Mouse (Mus musculus): ENCODE results near the gene Tenm4. TPM values are rescaled to one million over a fixed set of nuclear protein-coding genes. Genes with fewer than 3 reads are reported as not detected.

The Tenm4 gene
- total RNA-seq, 2 experiments from 2014 or later: 125 to 132 TPM

DNA sequence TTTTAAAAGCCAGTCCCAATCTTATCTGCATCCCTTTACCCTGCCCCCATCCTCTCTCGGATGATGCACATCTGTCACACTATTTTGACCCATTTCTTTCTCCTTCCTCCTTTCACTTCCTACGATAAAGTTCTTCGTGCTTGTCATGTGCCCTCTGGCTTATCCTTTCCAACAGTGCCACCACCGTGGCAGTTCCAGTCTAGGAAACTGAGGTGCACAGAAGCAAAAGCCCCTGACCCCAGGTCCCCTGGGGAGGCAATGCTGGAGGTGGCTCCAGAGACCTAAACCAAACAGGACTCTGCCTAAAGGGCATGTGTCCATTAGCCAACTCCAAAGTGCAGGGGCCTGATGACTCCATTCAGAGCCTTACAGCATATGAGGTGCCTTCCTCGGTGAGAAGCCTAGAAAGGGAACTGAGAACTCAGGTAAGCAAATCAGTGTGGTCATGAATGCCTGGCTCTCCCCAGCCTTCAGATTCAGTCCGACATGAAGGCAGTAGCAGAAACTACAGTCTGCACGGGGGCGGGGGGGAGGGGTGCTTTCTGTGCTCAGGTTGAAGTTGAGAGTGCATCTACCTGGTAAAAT, 235.7 kb downstream of the Tenm4 start:
- no peak for DNase-seq (ENCODE audit: low spot score in 2 of 2)

DNA sequence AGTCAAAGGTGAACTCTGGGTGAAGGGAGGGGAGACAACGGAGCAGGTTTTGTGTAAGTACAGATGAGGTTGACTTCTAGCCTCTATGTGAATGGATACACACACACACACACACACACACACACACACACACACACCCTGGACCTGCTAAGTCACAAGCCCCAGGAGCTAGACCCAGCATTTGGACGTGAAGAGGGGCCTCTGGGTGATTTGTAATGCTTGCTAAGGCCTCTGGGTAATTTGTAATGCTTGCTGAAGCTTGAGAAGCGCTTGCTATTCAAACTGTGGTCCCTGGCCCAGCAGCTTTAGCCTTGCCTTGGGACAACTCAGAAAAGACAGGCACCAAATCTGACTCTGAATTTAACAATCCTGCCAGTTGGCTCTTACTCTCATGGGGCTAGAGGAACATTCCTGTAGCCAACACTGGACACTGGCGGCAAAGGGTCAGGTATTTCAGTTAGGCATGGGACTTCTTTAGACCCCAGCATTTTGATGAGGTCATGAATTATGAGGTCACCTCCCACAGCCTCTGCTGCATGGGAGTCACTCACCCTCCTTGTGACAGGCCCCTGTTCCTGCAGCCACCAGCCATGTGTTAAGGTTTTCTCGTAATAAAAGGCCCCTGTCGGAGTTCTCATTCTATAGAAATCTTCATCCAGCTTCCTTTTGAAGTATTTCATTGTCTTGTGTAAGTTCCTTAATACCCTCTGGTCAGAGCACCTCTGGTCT, 237.3 kb downstream of the Tenm4 start:
- DNase-seq (ENCODE audit: low spot score in 2 of 2): no peak

DNA sequence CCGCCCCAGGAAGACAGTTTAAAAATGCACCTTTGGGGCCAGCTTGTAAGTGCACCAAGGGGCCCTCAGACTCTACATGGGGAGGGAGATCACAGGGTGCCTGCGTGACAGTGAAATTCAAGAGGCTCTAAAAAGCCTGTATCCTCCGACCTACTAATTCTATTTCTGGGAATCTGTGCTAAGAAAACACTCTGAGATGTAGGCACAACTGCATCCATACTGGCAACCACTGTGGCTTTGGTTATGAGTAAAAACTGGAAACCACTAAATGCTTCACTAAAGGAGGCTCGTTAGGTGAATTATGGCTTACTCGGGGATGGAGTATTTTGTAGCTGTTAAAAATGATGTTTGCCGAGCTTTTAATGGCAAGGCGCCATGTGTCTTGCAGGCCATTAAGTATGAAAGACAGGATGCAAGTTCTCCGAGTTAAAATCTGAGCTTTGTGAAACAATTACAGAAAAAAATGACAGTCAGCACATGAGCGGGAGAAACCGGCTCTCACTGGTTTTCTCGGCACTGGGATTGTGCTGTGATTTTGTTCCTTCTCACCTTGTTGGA, 238.4 kb downstream of the Tenm4 start:
- DNase-seq (ENCODE audit: low spot score in 2 of 2): no peak

DNA sequence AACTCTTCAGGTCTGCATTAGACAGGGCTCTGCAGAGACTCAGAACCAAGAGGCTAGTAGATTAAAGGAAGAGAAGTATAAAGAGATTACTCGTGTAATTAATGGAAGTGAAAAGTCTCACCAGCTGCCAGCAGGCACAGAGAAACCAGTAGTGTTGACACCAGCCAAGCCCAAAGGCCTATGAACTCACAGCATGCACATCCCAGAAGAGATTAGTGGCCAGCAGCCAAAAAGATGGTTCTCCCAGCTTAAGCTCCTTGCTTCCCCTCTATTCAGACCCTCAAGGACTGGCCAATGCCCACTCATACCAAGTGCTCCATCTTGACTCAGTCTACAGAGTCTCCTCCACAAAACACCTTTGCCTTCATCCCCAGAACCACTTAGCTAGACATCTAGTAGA, 242.8 kb downstream of the Tenm4 start:
- DNase-seq (ENCODE audit: low spot score in 2 of 2): no peak

DNA sequence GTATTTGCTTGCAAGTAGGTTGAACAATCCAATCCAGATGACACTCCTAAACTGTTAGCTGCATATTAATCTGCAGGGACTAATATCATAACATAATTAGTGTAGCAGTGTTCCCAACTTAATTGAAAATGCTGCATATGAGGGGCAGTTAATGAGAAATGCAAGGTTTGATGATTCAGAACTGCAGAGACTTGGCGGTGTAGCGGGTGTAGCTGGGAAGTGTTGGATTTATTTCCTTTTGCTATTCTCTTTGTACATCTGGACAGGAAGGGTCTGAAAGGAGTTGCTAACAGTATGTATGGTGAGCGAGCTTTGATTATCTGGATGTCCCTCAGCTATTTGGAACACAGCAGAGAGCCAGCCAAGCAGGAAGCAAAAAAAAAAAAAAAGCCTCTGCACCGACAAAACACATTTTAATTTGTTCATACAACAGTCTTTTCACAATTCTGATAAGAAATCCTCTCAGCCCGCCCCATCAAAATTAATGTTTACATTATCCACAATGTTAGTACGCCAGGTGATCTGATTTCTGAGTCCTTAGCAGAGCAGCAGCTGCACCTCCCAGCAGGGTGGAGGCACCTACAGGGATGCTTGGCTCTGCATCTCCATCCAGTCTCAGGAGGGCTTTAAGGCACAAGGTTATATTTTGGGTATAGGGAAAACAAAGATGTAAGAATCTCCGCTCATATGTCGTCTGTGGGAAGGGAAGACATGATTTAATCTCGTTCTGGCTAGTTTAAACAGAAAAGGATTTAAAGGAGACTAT, 243.4 kb downstream of the Tenm4 start:
- DNase-seq (ENCODE audit: low spot score in 2 of 2): no peak

DNA sequence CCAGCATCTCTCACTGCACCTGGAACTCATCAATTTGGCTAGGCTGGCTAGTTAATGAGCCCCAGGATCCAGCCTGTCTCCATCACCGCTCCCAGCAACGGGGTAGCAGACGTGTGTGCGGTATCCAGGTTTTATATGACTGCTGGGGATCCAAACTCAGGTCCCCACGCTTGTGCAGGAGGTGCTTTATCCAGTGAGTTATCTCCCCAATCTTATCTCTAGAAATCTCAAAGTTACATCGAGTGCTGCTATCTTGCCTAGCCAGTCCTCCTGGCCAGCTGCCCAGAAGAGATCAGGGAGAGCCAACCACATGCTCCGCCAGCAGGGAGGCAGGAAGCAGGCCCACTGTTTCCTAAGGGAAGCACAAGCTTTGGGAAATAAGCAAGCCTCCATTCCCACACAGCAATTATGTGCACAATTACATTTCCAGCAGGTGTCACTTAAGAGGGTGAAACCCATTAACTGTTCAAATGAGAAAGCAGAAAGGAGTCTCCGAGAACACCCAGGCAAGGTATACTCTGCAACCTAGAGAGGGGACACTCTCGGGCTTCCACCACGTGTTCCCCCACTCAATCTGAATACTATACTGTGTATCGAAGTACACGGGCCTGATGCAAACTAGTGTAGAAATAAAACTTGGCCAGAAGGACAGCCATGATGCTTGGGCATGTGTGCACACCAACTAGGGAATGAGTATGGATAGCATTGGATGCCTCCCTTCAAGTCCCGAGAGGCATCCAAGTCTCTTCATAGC, 246.4 kb downstream of the Tenm4 start:
- peak; percentile 47 to 71 for DNase-seq (ENCODE audit: low spot score in 2 of 2)

DNA sequence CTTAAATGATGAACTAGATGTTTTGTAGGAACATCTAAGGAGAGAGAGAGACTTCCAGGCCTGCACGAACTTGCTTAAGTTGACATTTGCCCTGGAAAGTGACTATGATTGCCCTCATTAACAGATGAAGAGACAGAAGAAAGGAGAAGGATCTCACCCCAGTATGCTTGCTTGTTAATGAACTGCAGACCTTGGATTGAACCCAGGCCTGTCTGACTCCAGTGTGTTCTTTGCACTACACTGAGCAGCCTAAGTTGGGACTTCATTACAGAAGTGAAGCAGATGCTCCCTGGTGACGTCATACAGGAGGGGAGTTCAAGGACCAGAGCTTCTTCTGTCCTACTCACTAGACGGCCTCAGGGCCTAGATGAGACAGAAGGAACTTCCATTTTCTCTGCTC, 247.1 kb downstream of the Tenm4 start:
- DNase-seq (ENCODE audit: low spot score in 2 of 2): no peak

DNA sequence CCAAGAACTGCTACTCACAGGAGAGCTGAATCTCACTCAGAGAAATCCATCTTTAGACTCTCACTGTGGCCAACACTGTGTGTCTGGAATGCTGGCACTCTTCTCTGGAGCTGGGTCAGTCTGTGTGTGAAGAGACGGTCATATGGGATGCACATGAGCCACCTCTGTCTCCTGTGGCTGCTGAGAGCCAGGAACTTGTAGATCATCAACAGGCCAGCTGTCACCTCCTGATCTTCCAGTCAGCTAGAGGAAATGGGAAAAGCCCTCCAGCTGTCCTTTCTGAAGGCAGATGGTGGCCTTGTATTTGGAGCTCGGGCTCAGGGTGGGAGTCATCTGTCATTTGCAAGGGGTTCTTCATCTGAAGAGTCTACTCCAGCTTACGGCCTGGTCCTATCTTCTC, 249.0 kb downstream of the Tenm4 start:
- DNase-seq (ENCODE audit: low spot score in 2 of 2): no peak

DNA sequence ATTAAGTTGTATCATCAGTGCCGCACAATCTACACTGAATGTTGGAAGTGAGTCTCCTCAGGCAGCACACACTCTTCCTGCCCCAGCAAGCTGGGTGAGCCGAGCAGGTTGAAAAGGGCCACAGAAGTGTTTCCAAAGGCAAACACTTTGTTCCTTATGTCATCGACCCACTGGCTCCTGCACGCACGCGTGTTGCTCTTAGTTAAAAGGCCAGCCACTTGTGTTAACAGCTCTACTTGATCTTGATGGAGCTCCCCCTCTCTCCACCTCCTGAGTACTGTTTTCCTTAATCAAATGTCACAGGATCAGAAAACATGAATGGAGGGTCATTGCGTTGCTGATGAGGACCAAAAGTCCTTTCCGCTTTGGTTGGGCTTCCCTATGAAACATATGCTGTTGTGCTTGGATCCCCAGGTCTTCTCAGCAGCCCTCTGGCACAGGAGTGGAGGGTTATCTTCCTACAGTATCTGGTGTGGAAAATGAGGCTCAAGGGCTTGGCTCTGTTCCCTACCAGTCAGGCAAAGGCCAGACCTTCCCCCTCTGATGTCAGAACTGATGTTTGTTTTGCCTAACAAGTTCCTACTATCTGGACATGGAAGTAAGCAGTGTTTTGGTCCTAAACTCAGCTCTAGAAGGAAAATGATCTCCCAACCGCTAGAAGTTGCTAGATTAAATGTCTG, 250.0 kb downstream of the Tenm4 start:
- no peak for DNase-seq (ENCODE audit: low spot score in 2 of 2)

DNA sequence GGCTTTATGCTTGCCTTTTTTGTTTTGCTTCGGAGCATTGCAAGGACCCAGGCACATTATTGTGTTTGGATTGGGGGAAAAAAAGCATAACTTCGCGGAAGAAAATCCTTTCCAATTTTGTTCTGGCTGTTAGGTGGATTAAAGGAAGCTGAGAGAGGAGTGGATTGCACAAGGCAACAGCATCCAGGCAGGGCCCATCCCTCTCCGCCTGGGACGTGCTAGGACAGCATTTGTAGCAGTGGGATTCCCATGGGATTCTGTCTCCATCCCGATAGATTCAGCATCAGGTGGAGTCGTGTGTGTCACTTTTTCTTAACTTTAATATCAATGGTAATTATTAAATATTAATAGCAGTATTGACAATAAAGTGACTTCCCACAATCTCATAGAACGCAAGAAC, 255.9 kb downstream of the Tenm4 start:
- DNase-seq (ENCODE audit: low spot score in 2 of 2): no peak

DNA sequence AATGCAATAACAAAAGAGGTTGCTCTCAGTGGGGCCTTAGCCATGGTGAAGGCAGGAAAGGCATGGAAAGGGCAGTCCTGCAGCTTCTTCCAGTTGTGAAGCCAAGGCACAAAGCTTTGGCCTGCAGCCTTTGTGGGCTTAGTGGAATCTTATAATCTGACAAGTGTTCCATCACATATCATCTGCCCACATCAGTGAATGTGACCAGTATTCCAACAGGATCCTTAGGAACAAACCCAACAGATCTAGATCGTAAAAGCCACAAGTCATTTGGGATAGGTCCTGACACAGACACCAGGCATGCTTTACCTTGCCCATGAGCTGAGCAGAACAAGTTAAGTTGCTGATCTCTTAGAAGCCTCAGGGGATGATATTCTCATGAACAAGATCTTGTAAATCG, 262.3 kb downstream of the Tenm4 start:
- no peak for DNase-seq (ENCODE audit: low spot score in 2 of 2)

DNA sequence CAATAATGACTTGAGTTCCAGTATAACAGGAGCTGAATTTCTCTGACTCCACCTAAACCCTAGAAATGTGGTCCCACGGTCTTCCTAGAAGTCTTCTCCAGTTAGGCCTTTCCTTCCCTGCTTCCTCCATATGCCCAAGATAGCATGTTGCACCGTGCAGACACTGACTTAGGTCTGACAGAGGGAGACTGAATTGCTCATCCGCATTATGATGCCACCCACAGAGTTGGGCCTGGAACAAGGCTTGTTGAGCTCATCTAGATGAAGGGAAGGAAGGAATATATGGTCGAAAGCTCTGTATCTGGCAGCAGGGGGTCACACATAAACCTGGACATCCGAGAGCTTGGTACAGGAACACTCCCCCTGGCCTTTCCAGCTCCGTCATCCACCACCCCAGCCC, 267.3 kb downstream of the Tenm4 start:
- no peak for DNase-seq (ENCODE audit: low spot score in 2 of 2)

DNA sequence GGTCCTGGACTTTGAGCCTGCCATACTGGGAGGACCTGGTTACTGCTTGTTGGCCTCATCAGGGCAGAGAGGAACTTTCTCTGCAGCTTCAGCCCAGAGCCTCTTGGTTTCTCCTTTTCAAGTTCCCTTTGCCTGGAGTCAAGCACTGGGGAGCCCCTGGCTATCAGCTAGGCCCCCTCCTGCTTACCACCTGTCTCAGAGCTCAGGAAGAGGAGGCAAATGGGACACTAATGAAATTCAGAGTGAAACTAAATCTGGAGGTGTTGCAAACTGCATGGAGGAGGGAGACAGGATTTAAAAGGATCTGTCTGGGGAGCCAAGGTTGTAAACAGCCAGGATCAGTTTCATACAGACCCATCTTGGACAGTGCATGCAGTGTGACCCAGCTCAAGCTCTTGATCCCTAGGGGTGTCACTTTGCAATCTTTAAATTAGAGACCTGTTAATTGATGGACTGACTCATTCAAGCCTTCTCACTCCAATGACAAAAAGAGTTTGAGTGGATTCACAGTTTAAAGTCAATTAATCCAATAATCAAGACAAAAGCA, 269.2 kb downstream of the Tenm4 start:
- no peak for DNase-seq (ENCODE audit: low spot score in 2 of 2)

DNA sequence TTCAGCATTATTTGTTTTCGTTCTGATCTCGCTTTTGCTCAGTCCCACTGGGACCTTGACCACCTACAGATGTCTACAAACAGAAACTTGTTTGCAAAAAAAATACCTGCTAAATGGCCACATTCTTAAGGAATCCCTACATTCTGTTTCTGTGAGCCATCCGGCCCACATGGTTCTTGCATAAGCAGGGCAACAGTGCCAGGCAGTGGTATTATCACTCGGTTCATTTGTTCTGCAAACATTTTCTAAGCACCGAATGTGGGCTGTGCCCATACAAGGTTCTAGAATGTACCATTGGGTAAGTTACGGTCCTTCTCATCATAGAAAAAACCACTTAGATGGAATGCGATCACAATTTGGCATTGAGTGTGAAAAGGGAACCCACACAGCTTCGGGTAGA, 274.7 kb downstream of the Tenm4 start:
- no peak for DNase-seq (ENCODE audit: low spot score in 2 of 2)

DNA sequence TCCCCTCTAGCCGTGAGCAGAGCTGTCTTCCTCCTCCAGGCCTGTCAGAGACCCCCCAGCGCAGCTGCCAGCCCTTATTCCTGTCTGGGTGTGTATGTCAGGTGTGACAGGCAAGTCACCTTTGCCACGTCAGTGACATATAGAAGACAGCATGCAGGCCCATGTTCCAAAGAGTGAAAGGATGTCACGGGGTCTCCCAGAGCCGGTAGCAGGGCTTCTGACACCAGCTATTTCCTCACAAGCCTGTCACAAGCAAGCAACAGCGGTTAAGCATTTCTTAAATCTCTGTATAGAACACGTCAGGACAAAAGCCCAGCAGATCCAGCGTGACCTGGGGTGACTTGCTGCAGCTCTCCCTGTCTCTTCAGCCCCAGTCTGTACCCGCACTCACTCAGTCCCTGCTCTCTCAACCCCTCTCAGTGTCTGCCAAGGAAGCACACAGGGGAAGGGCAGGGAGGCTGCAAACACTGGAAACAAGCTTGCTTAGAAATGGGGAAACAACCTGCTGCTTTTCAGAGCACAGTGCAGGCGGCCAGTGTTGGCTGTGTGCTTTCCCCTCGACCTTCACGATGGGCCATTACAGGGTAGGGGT, 276.9 kb downstream of the Tenm4 start:
- no peak for DNase-seq (ENCODE audit: low spot score in 2 of 2)

DNA sequence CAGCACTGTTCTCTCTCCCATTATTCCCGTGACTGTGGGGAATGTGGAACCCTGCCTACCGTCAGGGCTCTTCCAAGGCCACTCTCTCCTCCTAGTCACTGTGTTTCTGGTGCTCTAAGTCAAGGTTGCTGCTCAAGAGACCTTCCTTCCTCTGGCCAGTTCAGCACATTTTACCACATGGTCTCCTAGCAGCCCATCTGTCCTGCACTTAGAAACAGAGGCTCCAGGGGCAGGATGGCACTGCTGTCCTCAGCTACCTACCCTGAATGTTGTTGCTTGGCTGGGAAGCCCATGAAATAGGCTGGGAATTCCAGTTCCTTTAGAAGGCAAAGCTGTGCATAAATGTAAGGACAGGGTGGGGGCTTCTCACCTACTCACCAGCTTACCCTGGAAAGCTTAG, 284.9 kb downstream of the Tenm4 start:
- no peak for DNase-seq (ENCODE audit: low spot score in 2 of 2)

DNA sequence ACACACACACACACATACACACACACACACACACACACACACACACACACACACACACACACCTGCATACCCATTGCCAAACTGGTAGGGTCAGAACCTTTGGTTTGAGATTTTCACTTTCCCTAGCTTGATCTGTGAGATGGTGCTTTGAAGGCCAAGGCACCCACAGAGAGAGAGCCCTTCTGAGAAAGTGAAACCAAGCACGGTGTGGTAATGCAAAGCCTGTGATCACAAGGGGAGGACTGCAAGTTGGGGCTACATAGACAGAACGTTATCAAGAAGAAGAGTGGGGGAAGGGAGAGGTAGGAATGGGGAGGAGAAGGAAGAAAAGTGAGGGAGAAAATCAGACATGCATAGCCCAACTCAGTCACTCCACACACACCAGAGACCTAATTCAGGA, 285.6 kb downstream of the Tenm4 start:
- no peak for DNase-seq (ENCODE audit: low spot score in 2 of 2)

DNA sequence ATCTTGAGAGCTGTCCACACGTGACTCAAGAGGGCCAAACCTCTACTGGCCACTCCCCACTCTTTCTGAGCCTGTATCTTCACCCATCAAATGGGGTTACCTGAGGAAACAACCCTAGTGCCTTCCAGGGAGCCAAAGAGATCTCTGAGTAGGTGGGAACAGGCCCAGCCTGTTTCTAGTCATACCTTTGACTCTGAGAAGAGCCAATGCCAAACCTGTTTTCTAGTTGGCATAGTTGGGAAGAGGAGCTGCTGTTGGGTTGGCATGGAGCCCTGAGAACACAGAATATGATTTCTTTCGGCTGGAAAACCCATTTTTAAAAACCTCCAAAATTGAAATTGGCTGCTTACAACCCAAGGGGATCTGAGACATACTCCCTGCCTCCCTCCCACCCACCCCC, 286.8 kb downstream of the Tenm4 start:
- DNase-seq (ENCODE audit: low spot score in 2 of 2): no peak

DNA sequence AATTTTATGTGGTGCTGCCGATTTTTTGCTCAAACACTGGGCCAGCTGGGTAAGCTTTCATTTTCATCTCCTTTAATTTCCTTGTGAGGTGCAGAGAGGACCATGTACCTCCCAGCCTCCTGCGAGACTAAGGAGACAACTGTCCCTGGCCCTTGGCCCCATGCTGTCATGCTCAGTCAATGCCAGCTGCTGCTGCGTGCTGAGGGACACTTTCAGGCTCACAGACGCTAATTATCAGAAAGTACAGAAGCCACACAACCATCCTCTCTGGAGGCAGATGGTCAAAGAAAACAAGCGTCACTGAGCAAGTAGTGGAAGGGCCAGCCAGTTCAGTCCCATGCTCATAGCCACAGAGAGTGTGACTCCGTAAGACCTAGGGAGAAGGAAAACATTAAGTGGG, 287.9 kb downstream of the Tenm4 start:
- DNase-seq (ENCODE audit: low spot score in 2 of 2): no peak

DNA sequence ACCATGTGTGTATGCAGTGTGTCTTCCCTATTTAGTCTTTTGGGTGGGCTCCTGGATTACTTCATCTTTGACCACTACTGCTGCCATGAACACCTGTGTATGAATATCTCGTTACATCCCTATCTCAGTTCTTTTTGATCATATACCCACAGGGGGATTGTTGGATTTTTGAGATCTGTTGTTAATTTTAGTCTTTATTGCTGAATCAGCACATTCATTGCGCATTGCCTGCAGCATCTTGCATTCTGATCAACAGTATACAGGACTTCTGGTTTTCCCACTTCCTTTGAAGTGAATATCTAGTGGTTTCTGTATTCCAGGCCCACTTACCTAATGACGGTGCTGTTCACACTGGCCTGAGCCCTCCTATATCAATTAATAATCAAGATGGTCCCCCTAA, 295.7 kb downstream of the Tenm4 start:
- no peak for DNase-seq (ENCODE audit: low spot score in 2 of 2)
